ENCODE assay signal across 8 mouse cellular contexts in the genomic region with DNA sequence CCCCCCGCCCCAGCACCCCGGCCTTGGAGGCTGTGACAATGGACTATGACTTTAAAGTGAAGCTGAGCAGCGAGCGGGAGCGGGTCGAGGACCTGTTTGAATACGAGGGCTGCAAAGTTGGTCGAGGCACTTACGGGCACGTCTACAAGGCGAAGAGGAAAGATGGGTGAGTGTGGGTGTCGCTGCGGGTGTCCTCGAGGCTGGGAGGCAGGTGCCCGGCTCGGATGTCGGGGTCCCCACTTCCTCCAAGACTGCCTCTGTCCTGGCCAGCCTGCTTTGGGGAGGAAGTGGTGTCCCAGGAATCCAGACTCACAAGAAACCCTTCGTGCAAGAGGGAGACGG. TPM values are rescaled to one million over a fixed set of nuclear protein-coding genes. Genes with fewer than 3 reads are reported as not detected.
A peak's percentile ranks its signal among the peaks of the same experiment; 100 is the strongest.
DNase-seq lines count a peak whose midpoint lies in the region; ATAC-seq lines count a peak whose summit lies in the region.

No protein-coding gene starts in this region.

- peak; percentile 22 for ATAC-seq in megakaryocyte progenitor cell, adult 5-6 weeks (replicated peaks; ENCODE audit: poor library complexity)

- peak; percentile 42 for DNase-seq in adrenal gland, adult 8-10 months
- DNase-seq in adrenal gland, postnatal 14 days: no peak
- DNase-seq in urinary bladder, postnatal 25 days (ENCODE audit: low spot score): peak; percentile 19
- DNase-seq in urinary bladder, adult 2 months (ENCODE audit: low spot score): no peak
- peak; percentile 22 to 34 for DNase-seq in frontal cortex, postnatal 10 days (ENCODE audit: low spot score in 2 of 2)
- DNase-seq in kidney, postnatal 36 days: peak; percentile 15 to 39
- DNase-seq in spleen, postnatal 4 days (ENCODE audit: low spot score in 2 of 2): peak; percentile 39 to 75

RNA-seq across cellular contexts. Expression of a gene that starts 0.6 kb away (rescaled TPM):
- 10 to 100 TPM; 49.4 to 93.5 (median 75.7) TPM for total RNA-seq in adrenal gland, adult 8-10 months (2022)
- 73.2 and 74.4 TPM in 2 replicates for total RNA-seq in adrenal gland, postnatal 14 days (2021)
- 66.2 and 67.9 TPM in 2 replicates for polyA plus RNA-seq in urinary bladder, adult 2 months (2012; rRNA removed)
- total RNA-seq in megakaryocyte progenitor cell, adult 5-6 weeks (2015): 53.2 and 55.4 TPM in 2 replicates
- 41.0 and 50.5 TPM in 2 replicates for total RNA-seq in megakaryocyte progenitor cell, adult 5-6 weeks (2017)

RNA-seq across cellular contexts. Expression of a gene that starts 10.3 kb away (rescaled TPM):
- total RNA-seq in adrenal gland, adult 8-10 months (2022): 10 to 100 TPM; 48.8 to 67.7 (median 62.8) TPM
- 54.8 and 58.1 TPM in 2 replicates for total RNA-seq in adrenal gland, postnatal 14 days (2021)
- polyA plus RNA-seq in urinary bladder, adult 2 months (2012; rRNA removed): 45.6 and 50.1 TPM in 2 replicates
- total RNA-seq in megakaryocyte progenitor cell, adult 5-6 weeks (2015): 17.9 and 18.7 TPM in 2 replicates
- 40.3 and 42.0 TPM in 2 replicates for total RNA-seq in megakaryocyte progenitor cell, adult 5-6 weeks (2017)

RNA-seq across cellular contexts. Expression of a gene that starts 46.5 kb away (rescaled TPM):
- 1 to 10 TPM in 3 of 4 experiments, under 1 TPM in 1; 0.44 to 4.3 (median 2.1) TPM for total RNA-seq in adrenal gland, adult 8-10 months (2022)
- total RNA-seq in adrenal gland, postnatal 14 days (2021): 0.67 and 1.3 TPM in 2 replicates
- polyA plus RNA-seq in urinary bladder, adult 2 months (2012; rRNA removed): 0.81 and 1.3 TPM in 2 replicates
- 0.51 and 0.79 TPM in 2 replicates for total RNA-seq in megakaryocyte progenitor cell, adult 5-6 weeks (2015)
- not detected in 2 replicates for total RNA-seq in megakaryocyte progenitor cell, adult 5-6 weeks (2017)

Comparison
In these comparisons a context has a peak if more than half of its experiments do, and no peak if none do; other contexts are left out.
1. DNase-seq: peak in adrenal gland, adult 8-10 months (single experiment), urinary bladder, postnatal 25 days (single experiment), frontal cortex, postnatal 10 days (2 of 2), kidney, postnatal 36 days (2 of 2) and spleen, postnatal 4 days (2 of 2); none in adrenal gland, postnatal 14 days (single experiment) and urinary bladder, adult 2 months (single experiment).